Mouse (Mus musculus) CH12.LX (cell line): ENCODE results near the gene Asb7.

Source experiments
- CHD1 ChIP-seq: IDR thresholded peaks from 2 replicates; pipeline ENCODE4 v1.6.1; 2012; ENCODE audit warnings: low read depth, low read length, improper control_type of control experiment, inconsistent platforms
- CTCF ChIP-seq, 2 experiments: IDR thresholded peaks in 1 of 2; conservative IDR thresholded peaks in 1 of 2; 2 replicates each; pipeline ENCODE4 v1.5.1; 2011 to 2012; ENCODE audit warnings: low read depth in 2 of 2, low read length in 2 of 2, improper control_type of control experiment in 1 of 2, inconsistent platforms in 1 of 2, mild to moderate bottlenecking in 1 of 2, moderate library complexity in 1 of 2
- EP300 ChIP-seq: IDR thresholded peaks from 2 replicates; pipeline ENCODE4 v1.6.1; 2011; ENCODE audit warnings: low read length, improper control_type of control experiment
- GABPA ChIP-seq: IDR thresholded peaks from 2 replicates; pipeline ENCODE4 v1.6.1; 2012; ENCODE audit warnings: low read depth, low read length, improper control_type of control experiment, inconsistent platforms; ENCODE audit not compliant: insufficient replicate concordance
- HCFC1 ChIP-seq: IDR thresholded peaks from 2 replicates; pipeline ENCODE4 v1.6.1; 2012; ENCODE audit warnings: low read depth, mild to moderate bottlenecking, inconsistent platforms, low read length, improper control_type of control experiment
- JUND ChIP-seq: conservative IDR thresholded peaks from 2 replicates; pipeline ENCODE4 v1.6.1; 2011; ENCODE audit warnings: low read depth, low read length, improper control_type of control experiment
- MEF2A ChIP-seq: IDR thresholded peaks from 2 replicates; pipeline ENCODE4 v1.6.1; 2014; ENCODE audit warnings: low read depth, mild to moderate bottlenecking, inconsistent platforms, low read length, improper control_type of control experiment, borderline replicate concordance
- NELFE ChIP-seq: IDR thresholded peaks from 2 replicates; pipeline ENCODE4 v1.6.1; 2011; ENCODE audit warnings: low read depth, low read length, improper control_type of control experiment
- POLR2A ChIP-seq: IDR thresholded peaks from 2 replicates; pipeline ENCODE4 v1.6.1; 2011; ENCODE audit warnings: low read depth, mild to moderate bottlenecking, improper control_type of control experiment, low read length
- POLR2AphosphoS2 ChIP-seq: IDR thresholded peaks from 2 replicates; pipeline ENCODE4 v1.6.1; 2011; ENCODE audit warnings: low read depth, low read length, improper control_type of control experiment
- RAD21 ChIP-seq: IDR thresholded peaks from 2 replicates; pipeline ENCODE4 v1.6.1; 2011; ENCODE audit warnings: low read depth, mild to moderate bottlenecking, low read length, improper control_type of control experiment, moderate library complexity
- TBP ChIP-seq: conservative IDR thresholded peaks from 2 replicates; pipeline ENCODE4 v1.6.1; 2011; ENCODE audit warnings: low read depth, low read length, improper control_type of control experiment
- USF2 ChIP-seq: conservative IDR thresholded peaks from 2 replicates; pipeline ENCODE4 v1.6.1; 2011; ENCODE audit warnings: low read depth, low read length, improper control_type of control experiment
- ZNF384 ChIP-seq: IDR thresholded peaks from 2 replicates; pipeline ENCODE4 v1.6.1; 2012; ENCODE audit warnings: low read depth, low read length, improper control_type of control experiment, inconsistent platforms

DNA sequence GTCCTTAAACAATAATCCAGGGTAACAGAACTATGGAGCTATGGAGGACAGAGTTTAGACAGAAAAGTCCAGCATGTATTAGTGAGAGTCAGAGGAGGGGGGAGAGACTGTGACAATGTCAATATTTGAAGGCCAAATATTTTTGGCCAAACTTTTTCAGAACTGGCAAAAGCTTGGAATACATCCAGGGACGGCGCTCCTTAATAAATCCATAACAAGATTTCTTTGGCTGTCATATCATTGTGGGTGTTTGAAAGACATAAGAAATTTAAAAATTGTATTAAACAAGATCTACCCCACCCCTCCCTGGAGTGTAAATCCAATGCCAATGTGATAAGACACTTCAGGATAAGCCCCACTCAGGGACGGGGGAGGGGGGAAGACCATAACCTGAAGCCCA, 89.3 kb downstream of the Asb7 start:
- TF ChIP-seq POLR2A (no peak), MEF2A (no peak), EP300 (no peak), CTCF (conservative IDR thresholded peaks at IDR 0.05 in 1 of 2, IDR thresholded peaks at IDR 0.05 in 1 of 2; ENCODE audit: low read depth in 2 of 2, low read length in 2 of 2) (no peak), ZNF384 (no peak), NELFE (no peak), USF2 (no peak), GABPA (no peak), HCFC1 (no peak), JUND (no peak), TBP (no peak), POLR2AphosphoS2 (no peak), RAD21 (no peak), CHD1 (no peak)
